Mouse (Mus musculus) ES-Bruce4 (cell line): ENCODE data around the gene Prex1.

Source experiments
- CTCF ChIP-seq: IDR thresholded peaks from one replicate; pipeline ENCODE4 v1.8.1; 2011; ENCODE audit warnings: low read depth, low read length
- POLR2A ChIP-seq: IDR thresholded peaks from one replicate; pipeline ENCODE4 v1.8.1; 2011; ENCODE audit warnings: low read length; ENCODE audit not compliant: insufficient read depth

DNA sequence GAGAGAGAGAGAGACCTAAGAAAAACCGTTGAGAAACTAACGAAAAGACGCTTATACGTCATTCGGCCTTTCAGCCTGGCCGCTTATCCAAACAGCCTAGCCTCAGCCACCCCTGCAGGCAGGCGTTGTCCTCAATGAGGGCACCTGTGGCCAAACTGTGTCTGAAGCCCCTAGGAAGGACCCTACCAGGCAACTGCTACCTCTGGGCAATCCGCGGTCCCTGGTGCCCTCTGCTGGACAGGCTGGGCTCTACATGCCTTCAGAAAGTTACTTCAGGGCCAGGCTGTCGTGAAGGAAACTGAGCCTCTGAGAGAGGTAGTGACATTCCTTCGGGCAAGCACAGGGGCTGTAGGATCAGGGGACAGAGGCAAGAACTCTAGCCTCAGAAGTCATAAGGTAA, 149.2 kb downstream of the Prex1 start:
- peak; percentile 96 for TF ChIP-seq CTCF
- no peak for TF ChIP-seq POLR2A
